Mouse (Mus musculus) kidney, embryonic 16.5 days (tissue): ENCODE results near the gene Kcnh5. TPM values are rescaled to one million over a fixed set of nuclear protein-coding genes. Genes with fewer than 3 reads are reported as not detected.

Experiments used
- ATAC-seq: fragments of 200-750 bp; cut with Nextera tagmentation; 2 replicates; pipeline ENCODE4 v1.8.0; 2017; ENCODE audit warnings: moderate TSS enrichment; ENCODE audit not compliant: low FRiP score, low TSS enrichment
- H3K27ac ChIP-seq: fragments of 300-500 bp; sonication (generic); 2 replicates; pipeline ENCODE4 v1.5.1; 2014; ENCODE audit warnings: low read length
- H3K27me3 ChIP-seq: fragments of 300-500 bp; sonication (generic); 2 replicates; pipeline ENCODE4 v1.6.1; 2014; ENCODE audit warnings: low read length, control low read depth, mixed read lengths; ENCODE audit not compliant: insufficient read depth
- H3K36me3 ChIP-seq: fragments of 300-500 bp; sonication (generic); 2 replicates; pipeline ENCODE4 v1.6.1; 2014; ENCODE audit warnings: low read length, control low read depth, mixed read lengths; ENCODE audit not compliant: insufficient read depth
- H3K4me1 ChIP-seq: fragments of 300-500 bp; sonication (generic); 2 replicates; pipeline ENCODE4 v1.6.1; 2014; ENCODE audit warnings: low read length, control low read depth, mixed read lengths; ENCODE audit not compliant: insufficient read depth
- H3K4me2 ChIP-seq: fragments of 300-500 bp; sonication (generic); replicated peaks from 2 replicates; pipeline ENCODE4 v1.6.1; 2014; ENCODE audit warnings: low read depth, low read length
- H3K4me3 ChIP-seq: fragments of 300-500 bp; sonication (generic); 2 replicates; pipeline ENCODE4 v1.5.1; 2014; ENCODE audit warnings: mild to moderate bottlenecking, low read length
- H3K9ac ChIP-seq: fragments of 300-500 bp; sonication (generic); replicated peaks from 2 replicates; pipeline ENCODE4 v1.6.1; 2014; ENCODE audit warnings: low read length
- H3K9me3 ChIP-seq: fragments of 300-500 bp; sonication (generic); 2 replicates; pipeline ENCODE4 v1.6.1; 2016; ENCODE audit warnings: low read length, control low read depth
- WGBS: fragments of 180-500 bp; shearing (Covaris S2); extraction: QIAGEN DNeasy Blood & Tissue Kit; methylation state at CpG from one replicate; pipeline ENCODE4 v1.1.7; 2014; 5-methylcytosine and 5-hydroxymethylcytosine counted together
- polyA plus RNA-seq: library from polyadenylated mRNA; unstranded; fragments of >200 nt; fragmentation: Nextera tagmentation; extraction: Ambion mirVana; gene quantifications from 2 replicates; pipeline ENCODE4 v1.2.1, GENCODE M21; 2015

The Kcnh5 gene
- 0.51 and 0.54 TPM in 2 replicates for polyA plus RNA-seq

GRCm38 (mm10) chr12:75176691-75177645, at the start of gene Kcnh5:
Kcnh5 (minus strand) TSS chr12:75177332.
- peaks cover 10% of the 10 kb centered on the region for H3K4me1 ChIP-seq
- no peak within 1 kb of the TSS for H3K27ac ChIP-seq
- no peaks in the 10 kb centered on the region for H3K9me3 ChIP-seq
- H3K36me3 ChIP-seq = no peaks in the 10 kb centered on the region
- peak within 1 kb of the TSS; percentile 37; the same call in 1 of the 2 replicates for H3K9ac ChIP-seq
- H3K4me3 ChIP-seq = peak within 1 kb of the TSS; percentile 48
- ATAC-seq = peak; percentile 95
- WGBS = under 1% methylated on average over 48 of the region's 52 CpGs
- peaks cover 56% of the 10 kb centered on the region for H3K27me3 ChIP-seq
- peak within 1 kb of the TSS; percentile 68 for H3K4me2 ChIP-seq

GRCm38 (mm10) chr12:75223966-75224365, 46.8 kb upstream of the Kcnh5 start:
- Histone ChIP-seq H3K4me1 (no peaks in the 10 kb centered on the region), H3K4me2 (no peak overlapping the region), H3K9me3 (0 out of 2 replicates have a peak, but pooled peaks cover 6% of the 10 kb centered on the region), H3K9ac (no peak overlapping the region), H3K27me3 (no peaks in the 10 kb centered on the region), H3K27ac (no peak overlapping the region), H3K36me3 (no peaks in the 10 kb centered on the region), H3K4me3 (no peak overlapping the region)
- WGBS = 79% methylated on average over 1 of the region's 1 CpGs
- no peak for ATAC-seq

- Histone ChIP-seq H3K36me3 (no peaks in the 10 kb centered on the region), H3K4me2 (no peak overlapping the region), H3K27me3 (no peaks in the 10 kb centered on the region), H3K27ac (no peak overlapping the region), H3K9me3 (no peaks in the 10 kb centered on the region), H3K9ac (no peak overlapping the region), H3K4me1 (no peaks in the 10 kb centered on the region), H3K4me3 (no peak overlapping the region)
- ATAC-seq = no peak
- WGBS = 87% methylated on average over 2 of the region's 2 CpGs
Observed at GRCm38 (mm10) chr12:75189413-75189812, 12.3 kb upstream of the Kcnh5 start.

GRCm38 (mm10) chr12:75182646-75183045, 5.5 kb upstream of the Kcnh5 start:
- ATAC-seq = no peak
- Histone ChIP-seq H3K36me3 (no peaks in the 10 kb centered on the region), H3K9me3 (no peaks in the 10 kb centered on the region), H3K4me3 (no peak overlapping the region), H3K4me1 (no peaks in the 10 kb centered on the region), H3K27me3 (peaks cover 25% of the 10 kb centered on the region), H3K4me2 (no peak overlapping the region), H3K27ac (no peak overlapping the region), H3K9ac (no peak overlapping the region)
- 74% methylated on average over 7 of the region's 7 CpGs for WGBS

- peaks cover 10% of the 10 kb centered on the region for H3K4me1 ChIP-seq
- no peak overlapping the region for H3K4me3 ChIP-seq
- H3K27me3 ChIP-seq = peaks cover 48% of the 10 kb centered on the region
- H3K4me2 ChIP-seq = no peak overlapping the region
- H3K27ac ChIP-seq = no peak overlapping the region
- WGBS = 11% methylated on average over 8 of the region's 8 CpGs
- ATAC-seq = no peak
- H3K9ac ChIP-seq = no peak overlapping the region
- no peaks in the 10 kb centered on the region for H3K36me3 ChIP-seq
- no peaks in the 10 kb centered on the region for H3K9me3 ChIP-seq
Observed at GRCm38 (mm10) chr12:75179491-75179890, 2.4 kb upstream of the Kcnh5 start.

GRCm38 (mm10) chr12:75177646-75178030, 506 bp upstream of the Kcnh5 start:
- Histone ChIP-seq H3K27me3 (peaks cover 56% of the 10 kb centered on the region), H3K4me2 (peak overlapping the region; percentile 68), H3K27ac (no peak overlapping the region), H3K4me1 (peaks cover 10% of the 10 kb centered on the region), H3K9ac (no peak overlapping the region), H3K4me3 (peak overlapping the region; percentile 48), H3K36me3 (no peaks in the 10 kb centered on the region), H3K9me3 (no peaks in the 10 kb centered on the region)
- ATAC-seq = no peak
- 3% methylated on average over 13 of the region's 13 CpGs for WGBS

GRCm38 (mm10) chr12:75175931-75176565, 1.1 kb downstream of the Kcnh5 start:
- 4% methylated on average over 15 of the region's 19 CpGs for WGBS
- ATAC-seq = peak; percentile 43; the same call in 1 of the 2 replicates
- peak overlapping the region; percentile 68 for H3K4me2 ChIP-seq
- peak overlapping the region; percentile 37; the same call in 1 of the 2 replicates for H3K9ac ChIP-seq
- peaks cover 56% of the 10 kb centered on the region for H3K27me3 ChIP-seq
- H3K4me3 ChIP-seq = peak overlapping the region; percentile 48
- no peak overlapping the region for H3K27ac ChIP-seq
- no peaks in the 10 kb centered on the region for H3K36me3 ChIP-seq
- peaks cover 10% of the 10 kb centered on the region for H3K4me1 ChIP-seq
- H3K9me3 ChIP-seq = no peaks in the 10 kb centered on the region

- ATAC-seq = no peak
- WGBS = 30% methylated on average over 2 of the region's 2 CpGs
- 0 out of 2 replicates have a peak, but pooled peaks cover 5% of the 10 kb centered on the region for H3K9me3 ChIP-seq
Observed at GRCm38 (mm10) chr12:75170970-75171369, 6.2 kb downstream of the Kcnh5 start.

GRCm38 (mm10) chr12:75153076-75153568, 24.0 kb downstream of the Kcnh5 start:
- no peak overlapping the region for H3K27ac ChIP-seq
- 93% methylated on average over 2 of the region's 2 CpGs for WGBS
- no peaks in the 10 kb centered on the region for H3K36me3 ChIP-seq
- no peak overlapping the region for H3K9ac ChIP-seq
- H3K4me1 ChIP-seq = no peaks in the 10 kb centered on the region
- H3K9me3 ChIP-seq = no peaks in the 10 kb centered on the region
- no peak overlapping the region for H3K4me3 ChIP-seq
- H3K27me3 ChIP-seq = no peaks in the 10 kb centered on the region
- no peak for ATAC-seq
- no peak overlapping the region for H3K4me2 ChIP-seq

More at GRCm38 (mm10) chr12:75170970-75171369, 6.2 kb downstream of the Kcnh5 start:
- Histone ChIP-seq H3K27me3 (peaks cover 14% of the 10 kb centered on the region; the same call in 1 of the 2 replicates), H3K27ac (no peak overlapping the region), H3K4me1 (no peaks in the 10 kb centered on the region), H3K4me2 (no peak overlapping the region), H3K36me3 (no peaks in the 10 kb centered on the region), H3K4me3 (no peak overlapping the region), H3K9ac (no peak overlapping the region)
